ENCODE assay signal across 8 mouse cellular contexts in genomic region chr6:22355396-22356085, GRCm38 (mm10). TPM values are rescaled to one million over a fixed set of nuclear protein-coding genes. Genes with fewer than 3 reads are reported as not detected.
A peak's percentile ranks its signal among the peaks of the same experiment; 100 is the strongest.
DNase-seq lines count a peak whose midpoint lies in the region; ATAC-seq and TF ChIP-seq lines count a peak whose summit lies in the region.

No protein-coding gene starts in this region.

- peak overlapping the region; percentile 83 for H3K4me3 ChIP-seq in left cerebral cortex, adult 2 months
- H3K4me3 ChIP-seq in hindbrain, embryonic 14.5 days (replicated peaks; ENCODE audit: low read length) = peak overlapping the region; percentile 85
- peak overlapping the region; percentile 94 for H3K4me3 ChIP-seq in midbrain, embryonic 15.5 days

- no peaks in the 10 kb centered on the region for H3K36me3 ChIP-seq in hindbrain, embryonic 14.5 days (replicated peaks; ENCODE audit: control insufficient read depth, insufficient read depth)
- H3K36me3 ChIP-seq in midbrain, embryonic 15.5 days (replicated peaks) = no peaks in the 10 kb centered on the region

- no peak for DNase-seq in left cerebral cortex, adult 2 months (ENCODE audit: extremely low spot score in 1 of 2, low spot score in 2 of 2)
- DNase-seq in left cerebral cortex, adult 8-10 months (ENCODE audit: low spot score in 2 of 2) = no peak
- DNase-seq in c-Kit-positive CD71-positive TER-119-positive erythroid progenitor cells, embryonic 14.5 days (ENCODE audit: low spot score) = peak; percentile 15
- DNase-seq in hindbrain, embryonic 14.5 days (ENCODE audit: low spot score) = peak; percentile 24
- no peak for DNase-seq in cerebellum, postnatal 25 days
- no peak for DNase-seq in adrenal gland, adult 18-20 months (ENCODE audit: low spot score in 2 of 2)
- DNase-seq in cerebellum, adult 9-10 months = no peak

- no peaks in the 10 kb centered on the region for H3K9me3 ChIP-seq in hindbrain, embryonic 14.5 days (ENCODE audit: control insufficient read depth, low read length)
- peaks cover 3% of the 10 kb centered on the region; the same call in 1 of the 2 replicates for H3K9me3 ChIP-seq in midbrain, embryonic 15.5 days

- peak overlapping the region; percentile 89 for H3K9ac ChIP-seq in hindbrain, embryonic 14.5 days
- H3K9ac ChIP-seq in midbrain, embryonic 15.5 days = peak overlapping the region; percentile 96

- peaks cover 10% of the 10 kb centered on the region for H3K4me1 ChIP-seq in hindbrain, embryonic 14.5 days (replicated peaks; ENCODE audit: control insufficient read depth, insufficient read depth, low read length)
- peaks cover 17% of the 10 kb centered on the region for H3K4me1 ChIP-seq in midbrain, embryonic 15.5 days

- peak overlapping the region; percentile 76 for H3K27ac ChIP-seq in left cerebral cortex, adult 2 months
- H3K27ac ChIP-seq in hindbrain, embryonic 14.5 days = peak overlapping the region; percentile 82
- H3K27ac ChIP-seq in midbrain, embryonic 15.5 days = peak overlapping the region; percentile 87

- peak overlapping the region; percentile 61 for H3K4me2 ChIP-seq in hindbrain, embryonic 14.5 days (replicated peaks)
- H3K4me2 ChIP-seq in midbrain, embryonic 15.5 days = peak overlapping the region; percentile 70

- peak; percentile 89 for ATAC-seq in hindbrain, embryonic 14.5 days (ENCODE audit: low FRiP score)
- peak; percentile 93; the same call in 1 of the 2 replicates for ATAC-seq in midbrain, embryonic 15.5 days (replicated peaks)

- 2% methylated on average over 54 of the region's 62 CpGs for WGBS in hindbrain, embryonic 14.5 days
- WGBS in midbrain, embryonic 15.5 days = 2% methylated on average over 49 of the region's 62 CpGs

- intact Hi-C loops in left cerebral cortex, adult 2 months (cut with DNase I) = no loop called here

- no peaks in the 10 kb centered on the region for H3K27me3 ChIP-seq in hindbrain, embryonic 14.5 days (ENCODE audit: control insufficient read depth, insufficient read depth, low read length)
- H3K27me3 ChIP-seq in midbrain, embryonic 15.5 days (replicated peaks) = no peaks in the 10 kb centered on the region

- no peak for TF ChIP-seq CTCF in left cerebral cortex, adult 2 months (IDR thresholded peaks at IDR 0.05)

RNA-seq across cellular contexts. Expression of gene Fam3c, which starts 0.5 kb away (rescaled TPM):
- 10 to 100 TPM; 86.8 to 92.8 TPM for total RNA-seq in left cerebral cortex, adult 2 months (2021)
- 10 to 100 TPM; 80.0 to 93.2 (median 85.2) TPM for total RNA-seq in left cerebral cortex, adult 8-10 months (2022)
- polyA plus RNA-seq in hindbrain, embryonic 14.5 days (2014; fragmentation: Nextera tagmentation; extraction: Ambion mirVana) = 81.1 and 101 TPM in 2 replicates
- 77.8 and 79.4 TPM in 2 replicates for polyA plus RNA-seq in midbrain, embryonic 15.5 days (2015; fragmentation: Nextera tagmentation; extraction: Ambion mirVana)
- total RNA-seq in adrenal gland, adult 18-20 months (2021) = 10 to 100 TPM; 52.3 to 53.1 TPM

Comparison
In these comparisons a context has a peak if more than half of its experiments do, and no peak if none do; other contexts are left out.
1. DNase-seq: peak in c-Kit-positive CD71-positive TER-119-positive erythroid progenitor cells, embryonic 14.5 days (single experiment) and hindbrain, embryonic 14.5 days (single experiment); none in left cerebral cortex, adult 2 months (0 of 2), left cerebral cortex, adult 8-10 months (0 of 2), cerebellum, postnatal 25 days (0 of 2), adrenal gland, adult 18-20 months (0 of 2) and cerebellum, adult 9-10 months (single experiment).
2. Peak in every context shown above with its lines, with median percentiles within 50 percentile points of each other: H3K27ac ChIP-seq and H3K4me3 ChIP-seq.